Mouse (Mus musculus) WW6 (cell line): Measurements from ENCODE around the gene Mbnl1.

Source experiments
- DNase-seq: peaks from one replicate; pipeline ENCODE4 v3.0.0-alpha.2; 2013; ENCODE audit warnings: low read depth, low spot score

The Mbnl1 gene

DNA sequence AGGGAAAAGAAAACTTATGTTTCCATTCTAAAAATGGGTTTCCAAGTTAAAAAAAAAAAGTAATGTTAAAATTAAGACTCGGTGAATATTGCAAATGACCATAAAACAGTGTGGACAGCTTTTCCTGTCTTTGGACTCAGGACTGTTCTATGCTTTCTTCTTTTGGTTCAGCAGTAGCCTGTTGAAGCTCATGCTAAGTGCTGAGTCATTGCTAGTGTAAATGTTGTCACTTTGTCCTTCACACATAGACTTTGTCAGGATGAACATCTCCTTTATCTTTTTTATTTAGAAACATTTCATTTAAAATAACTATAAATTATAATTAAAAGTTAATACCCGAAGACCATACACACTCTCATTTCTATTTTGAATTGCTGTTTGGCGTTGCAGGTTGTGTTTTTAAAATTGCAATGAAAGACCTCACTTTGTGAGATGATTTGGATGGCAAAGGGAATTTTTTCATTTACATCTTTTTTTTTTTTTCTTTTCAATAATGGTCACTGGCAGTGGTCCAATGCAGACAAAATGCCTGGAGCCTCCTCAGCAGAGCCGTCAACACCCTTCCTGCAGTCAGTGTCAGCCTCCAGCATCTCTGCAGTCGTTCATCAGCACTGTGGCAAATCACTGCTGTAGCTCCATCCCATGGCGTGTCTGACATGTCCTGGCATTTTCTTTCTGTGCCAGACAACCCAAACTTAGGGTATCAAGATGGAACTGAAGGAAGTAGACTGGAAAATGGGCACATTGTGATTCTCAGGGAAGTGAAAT is 96.4 kb downstream of the Mbnl1 start:
- no peak for DNase-seq

DNA sequence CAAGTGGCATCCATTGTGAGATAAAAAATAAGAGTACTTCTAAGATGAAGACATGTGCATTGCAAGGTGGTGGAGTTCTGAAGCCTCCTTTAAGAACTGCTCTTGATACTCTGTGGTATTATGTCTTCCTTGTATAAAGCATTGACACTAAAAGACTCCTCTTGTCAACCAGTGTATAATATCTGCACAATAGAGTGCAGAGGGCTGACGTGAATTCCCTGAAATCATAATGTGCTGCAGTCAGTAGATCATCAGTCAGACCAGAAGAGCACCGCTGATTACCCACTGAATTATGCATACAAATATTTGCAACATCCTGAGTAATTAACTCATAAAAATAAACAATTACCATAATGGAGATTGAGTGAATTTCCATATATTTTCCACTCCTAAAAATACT is 97.2 kb downstream of the Mbnl1 start:
- DNase-seq, result no peak

DNA sequence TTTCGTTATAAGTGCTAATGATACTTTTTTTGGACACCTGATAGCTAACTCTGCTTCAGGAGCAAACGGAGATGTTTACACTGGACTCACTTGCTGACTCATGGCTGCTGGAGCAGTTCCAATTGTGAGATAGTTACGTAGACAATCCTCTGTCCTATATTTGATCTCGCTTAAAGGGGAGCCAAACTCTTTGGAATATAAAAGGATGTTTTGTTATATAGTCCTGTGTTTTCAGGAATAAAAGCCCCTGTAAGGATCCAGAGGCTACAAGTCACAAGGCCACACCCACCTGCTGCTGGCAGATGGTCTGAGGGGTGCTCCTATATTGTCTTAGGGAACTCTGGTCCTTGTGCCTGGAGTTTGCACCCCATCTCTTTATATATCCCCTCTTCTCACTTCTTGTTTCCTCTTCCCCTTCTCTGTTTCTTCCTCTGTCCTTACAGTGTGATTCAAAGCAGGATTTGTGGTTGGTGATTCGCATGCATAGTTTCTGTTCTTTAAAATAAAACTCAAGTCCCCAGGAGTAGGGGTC is 97.9 kb downstream of the Mbnl1 start:
- DNase-seq, result no peak

DNA sequence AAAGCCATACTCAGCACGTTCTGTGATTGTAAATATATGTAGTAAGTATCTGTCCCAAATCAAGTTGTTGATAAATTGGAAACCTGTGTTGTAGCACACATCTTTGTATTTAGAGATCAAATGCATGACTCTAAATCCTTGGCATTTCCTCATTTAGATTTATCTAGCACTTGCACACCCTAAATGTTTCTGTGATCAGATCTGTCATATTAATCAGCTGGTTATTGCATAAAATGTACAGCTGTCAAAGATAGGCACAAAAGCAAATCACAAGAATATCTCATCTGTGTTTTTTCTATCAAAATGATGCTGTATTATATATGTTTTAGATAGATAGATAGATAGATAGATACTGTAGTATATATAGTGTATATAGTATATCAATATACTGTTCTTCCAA is 98.9 kb downstream of the Mbnl1 start:
- no peak for DNase-seq

DNA sequence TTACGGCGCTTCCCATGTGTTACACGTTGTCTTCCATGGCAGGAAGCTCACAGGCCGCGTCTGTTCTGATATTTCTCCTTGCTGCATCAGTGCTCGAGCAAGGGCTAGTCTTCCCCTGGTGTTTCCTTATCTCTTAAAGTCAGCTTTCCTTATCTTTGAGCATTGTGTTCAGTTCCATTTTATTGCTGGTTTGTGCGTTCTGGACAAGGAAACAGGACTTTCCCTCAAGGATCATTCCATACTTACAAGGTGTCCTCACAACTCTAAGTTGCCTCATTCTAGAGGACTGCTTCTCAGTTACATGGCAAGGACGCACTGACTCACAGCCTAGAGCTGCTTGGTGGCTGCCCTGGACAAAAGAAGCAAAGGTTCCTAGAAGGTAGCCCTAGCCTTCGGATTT is 101.6 kb downstream of the Mbnl1 start:
- DNase-seq, result no peak

DNA sequence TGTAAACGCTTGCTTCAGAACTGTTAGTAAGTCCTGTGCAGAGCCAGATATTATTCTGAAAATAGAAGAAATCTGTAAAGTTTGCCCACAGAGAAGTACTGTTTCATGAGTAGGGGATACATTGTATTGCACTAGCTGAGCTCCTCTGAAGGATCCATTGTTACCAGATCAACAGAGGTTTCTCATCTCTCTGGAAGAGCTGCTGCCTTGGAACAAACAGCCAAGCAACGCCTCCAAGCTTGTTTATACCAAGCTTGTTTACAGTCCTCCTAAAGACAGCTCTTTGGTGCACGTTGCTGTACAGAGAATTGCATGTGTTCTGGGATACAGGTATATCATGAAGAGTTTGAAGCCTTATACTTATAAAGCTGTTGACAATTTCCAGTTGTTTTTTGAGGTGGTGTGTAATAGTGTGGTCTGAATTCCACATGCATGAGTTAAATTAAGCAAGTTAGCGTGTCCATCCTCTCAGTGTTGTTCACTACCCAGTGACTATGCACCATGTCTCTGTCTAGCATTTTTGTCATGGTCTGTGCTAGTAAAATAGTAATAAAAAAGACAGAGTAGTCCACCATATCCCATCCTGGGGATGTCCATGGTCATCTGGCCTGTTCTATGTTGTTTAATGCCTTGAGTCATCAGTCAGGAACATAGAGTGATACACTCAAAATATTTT is 102.4 kb downstream of the Mbnl1 start:
- DNase-seq, result no peak

DNA sequence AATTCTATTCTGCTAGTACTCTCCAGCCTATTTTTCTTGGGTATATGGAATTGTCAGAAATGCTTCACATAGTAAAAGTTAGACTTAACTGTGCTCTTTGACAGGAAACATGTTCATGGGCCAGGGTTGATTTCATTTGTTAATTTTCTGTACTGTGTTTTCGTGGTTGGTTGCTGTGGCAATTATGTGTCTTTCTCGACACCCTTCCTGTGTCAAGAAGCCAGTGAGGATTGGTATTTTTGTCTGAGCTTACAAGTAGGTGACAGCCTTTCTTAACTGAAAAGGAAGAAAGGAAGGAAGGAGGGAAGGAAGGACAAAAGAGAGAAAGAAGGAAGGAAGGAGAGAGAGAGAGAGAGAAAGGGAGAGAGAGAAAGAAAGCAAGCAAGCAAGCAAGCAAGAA is 103.3 kb downstream of the Mbnl1 start:
- DNase-seq, result no peak

DNA sequence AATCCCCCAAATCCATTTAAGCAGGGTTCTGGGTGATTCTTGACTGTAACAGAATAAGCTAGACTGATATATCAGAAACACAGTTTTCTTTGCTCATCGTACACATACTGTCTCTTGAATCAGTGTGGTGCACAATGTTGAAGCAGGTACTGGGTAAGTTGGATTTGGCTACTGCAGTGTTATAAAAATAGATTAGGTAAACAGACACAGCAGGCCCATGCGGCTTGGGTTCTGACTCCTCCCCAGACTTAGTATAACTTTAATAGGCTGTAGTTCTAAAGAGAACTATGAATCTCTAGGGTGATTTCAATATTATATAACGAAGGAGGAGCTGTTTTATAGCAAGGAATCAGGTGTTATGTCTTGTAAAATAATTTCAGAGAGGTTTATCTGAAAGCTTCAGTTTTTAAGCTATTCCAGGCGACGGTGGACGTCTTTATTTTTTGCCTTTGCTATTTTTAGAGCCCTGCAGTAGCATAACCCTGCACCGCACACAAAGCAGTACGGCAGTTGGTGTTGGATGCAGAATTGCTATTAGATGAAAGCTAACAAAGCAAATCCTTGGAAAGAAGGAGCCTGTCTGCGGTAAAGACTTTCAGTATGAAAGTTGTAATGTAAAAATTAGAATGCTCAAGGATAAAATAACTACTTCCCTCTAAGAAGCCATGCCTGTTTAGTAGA is 103.9 kb downstream of the Mbnl1 start:
- DNase-seq, result no peak

DNA sequence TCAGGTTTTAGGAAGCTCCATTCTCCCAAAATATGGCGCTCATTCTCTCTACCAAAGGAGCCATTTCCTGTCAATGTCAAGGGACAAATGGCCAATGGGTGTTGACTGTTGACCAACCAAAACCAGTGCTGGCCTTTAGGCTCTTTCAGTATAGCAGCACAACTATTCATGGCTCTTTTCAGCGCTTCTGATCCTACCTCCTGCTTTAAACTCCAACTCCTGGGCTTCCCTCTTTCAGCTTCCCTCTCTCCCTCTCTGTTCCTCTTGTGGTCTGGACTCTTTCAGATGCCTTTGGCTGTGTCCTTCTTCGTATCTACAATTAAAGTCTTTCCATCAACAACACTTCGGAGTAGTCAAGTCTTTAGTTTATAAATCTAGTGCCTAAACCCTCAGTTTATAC is 107.2 kb downstream of the Mbnl1 start:
- DNase-seq, result no peak

DNA sequence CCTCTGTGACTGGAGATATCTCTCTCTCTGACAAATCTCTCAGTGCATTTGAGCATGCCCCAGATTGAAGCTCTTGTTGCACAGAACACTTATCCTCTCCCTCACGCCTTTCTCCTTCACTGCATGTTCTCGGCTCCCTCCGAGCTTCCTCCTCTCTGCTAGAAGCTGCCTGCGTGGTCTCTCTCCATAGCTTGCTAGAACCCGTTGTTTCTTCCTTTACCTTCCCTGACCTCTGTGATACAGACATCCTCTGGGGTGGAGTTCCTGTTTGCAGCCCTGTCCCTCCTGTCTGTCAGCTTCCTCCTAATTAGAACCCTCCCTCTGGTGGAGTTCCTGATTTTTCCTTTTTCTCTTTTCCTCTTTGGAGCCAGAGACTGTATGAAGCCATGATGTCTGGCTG is 108.1 kb downstream of the Mbnl1 start:
- no peak for DNase-seq

DNA sequence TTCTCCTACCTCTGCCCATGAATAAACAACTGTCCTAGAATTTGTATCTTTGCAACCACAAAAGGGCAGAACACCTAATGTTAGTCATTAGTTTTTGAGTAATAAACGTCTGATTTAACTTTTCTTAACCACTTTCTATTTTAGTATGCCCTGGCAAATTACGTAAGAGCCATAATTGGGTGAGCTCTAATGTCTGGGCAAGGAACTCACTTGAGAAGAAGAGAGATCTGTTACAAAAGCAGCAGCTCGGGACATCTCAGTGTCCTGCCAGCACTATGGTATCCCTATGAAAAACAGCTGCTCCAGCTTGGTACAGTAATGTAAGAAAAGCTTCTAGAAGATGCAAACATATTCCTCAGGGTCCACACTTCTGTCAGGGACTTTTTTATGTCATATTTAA is 109.5 kb downstream of the Mbnl1 start:
- DNase-seq, result no peak

DNA sequence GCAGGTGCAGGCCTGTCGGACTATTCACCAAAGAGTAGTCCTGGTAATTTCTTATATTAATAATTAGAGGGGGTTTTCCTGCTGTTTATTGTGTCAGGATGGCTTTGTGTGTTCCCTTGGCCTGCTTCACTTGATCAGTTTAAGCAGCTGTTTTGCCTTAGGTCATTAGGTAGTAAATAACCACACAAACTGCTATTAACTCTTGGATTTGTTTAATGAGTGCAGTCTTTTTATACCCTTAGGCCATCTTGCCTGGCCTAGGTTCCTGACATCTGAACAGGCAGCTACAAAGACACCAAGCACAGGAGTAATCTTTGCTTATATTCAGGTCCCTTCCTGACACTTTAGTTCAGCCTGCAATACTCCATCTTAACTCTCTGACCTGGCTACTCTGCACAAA is 110.0 kb downstream of the Mbnl1 start:
- no peak for DNase-seq

DNA sequence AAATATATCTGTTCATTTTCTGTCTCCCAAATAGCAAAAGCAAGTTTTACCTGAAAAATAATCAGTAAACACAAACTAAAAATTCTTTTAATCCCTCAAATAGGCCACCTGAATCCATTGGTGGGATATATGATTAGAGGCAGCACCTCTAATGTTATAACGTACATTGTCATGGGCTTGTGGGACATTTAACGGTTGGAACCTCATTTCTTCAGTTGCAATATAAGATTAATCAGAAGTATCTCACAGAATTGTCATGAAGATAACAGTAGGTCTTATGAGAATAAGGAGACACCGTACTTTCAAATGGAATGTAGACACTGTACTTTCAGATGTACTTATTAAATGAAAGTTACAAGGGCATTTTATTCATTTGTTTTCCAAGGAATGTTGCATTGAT is 112.1 kb downstream of the Mbnl1 start:
- no peak for DNase-seq

DNA sequence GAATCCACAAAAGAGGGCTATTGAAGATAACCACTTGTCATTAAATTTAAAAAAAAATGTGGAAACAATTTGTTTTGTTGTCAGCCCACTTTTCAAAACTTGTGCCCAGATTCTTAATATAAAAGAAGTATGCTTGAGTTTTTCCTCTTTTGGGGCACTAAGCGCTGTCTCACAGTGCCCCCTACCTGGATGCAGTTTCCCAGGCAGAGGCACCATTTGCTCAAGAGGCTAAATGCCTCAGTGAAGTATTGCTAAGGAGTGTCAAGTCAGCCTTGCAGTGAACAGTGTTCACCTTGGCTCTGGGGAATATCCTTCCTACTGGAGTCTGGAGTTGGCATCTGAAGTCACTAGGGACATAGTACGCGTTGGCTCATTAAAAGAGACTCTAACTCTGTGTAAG is 113.4 kb downstream of the Mbnl1 start:
- no peak for DNase-seq

DNA sequence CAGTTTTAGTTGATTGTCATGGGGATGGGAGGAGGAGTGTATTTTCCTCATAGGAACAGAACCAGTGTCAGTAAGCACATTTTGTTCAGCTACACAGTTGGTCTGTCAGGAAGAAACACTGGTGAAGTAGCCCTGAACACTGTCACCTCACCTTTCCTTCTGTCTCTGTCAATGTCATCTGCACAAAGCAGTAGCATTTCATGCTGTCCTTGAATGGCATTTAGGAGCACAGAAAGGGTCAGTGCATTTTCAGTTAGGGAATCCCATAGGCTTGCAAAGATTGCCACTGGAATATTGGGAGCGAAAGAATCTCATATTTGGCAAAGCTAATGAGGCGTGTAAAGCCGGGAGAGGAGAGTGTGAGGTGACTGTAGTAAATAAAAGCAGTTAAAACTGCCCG is 114.5 kb downstream of the Mbnl1 start:
- no peak for DNase-seq

DNA sequence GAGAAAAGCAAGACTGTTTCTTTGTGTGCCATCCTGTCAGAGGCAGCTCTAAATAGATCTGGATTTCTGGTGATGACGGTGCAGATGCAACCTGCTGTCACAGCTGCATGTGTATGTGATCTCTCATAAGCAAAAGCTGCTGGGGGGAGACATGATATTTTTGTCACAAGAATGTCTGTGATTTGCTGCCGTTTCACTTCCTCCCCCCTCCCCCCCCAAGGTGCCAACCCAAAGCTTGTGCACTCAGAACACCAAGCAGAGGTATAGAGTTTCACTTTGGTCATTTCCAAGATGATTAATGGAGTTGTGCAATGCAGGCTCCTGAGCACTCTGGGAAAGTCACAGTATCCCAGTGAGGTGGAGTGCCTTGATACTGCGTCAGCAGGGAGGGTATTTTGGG is 116.7 kb downstream of the Mbnl1 start:
- no peak for DNase-seq

DNA sequence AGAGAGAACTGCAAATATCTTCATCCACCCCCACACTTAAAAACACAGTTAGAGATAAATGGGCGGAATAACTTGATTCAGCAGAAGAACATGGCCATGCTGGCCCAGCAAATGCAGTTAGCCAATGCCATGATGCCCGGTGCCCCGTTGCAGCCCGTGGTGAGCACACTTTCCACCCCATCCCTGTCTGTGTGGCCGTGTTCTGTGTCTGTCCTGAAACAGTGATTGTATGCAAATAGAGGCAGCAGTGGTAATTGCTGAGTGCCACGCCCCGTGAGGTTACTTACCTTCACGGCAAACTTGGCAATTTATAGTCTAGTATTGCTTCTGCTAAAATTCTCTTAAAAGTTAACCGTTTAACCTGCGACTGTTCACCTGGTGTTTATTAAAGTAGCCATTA is 123.0 kb downstream of the Mbnl1 start:
- DNase-seq, result no peak

DNA sequence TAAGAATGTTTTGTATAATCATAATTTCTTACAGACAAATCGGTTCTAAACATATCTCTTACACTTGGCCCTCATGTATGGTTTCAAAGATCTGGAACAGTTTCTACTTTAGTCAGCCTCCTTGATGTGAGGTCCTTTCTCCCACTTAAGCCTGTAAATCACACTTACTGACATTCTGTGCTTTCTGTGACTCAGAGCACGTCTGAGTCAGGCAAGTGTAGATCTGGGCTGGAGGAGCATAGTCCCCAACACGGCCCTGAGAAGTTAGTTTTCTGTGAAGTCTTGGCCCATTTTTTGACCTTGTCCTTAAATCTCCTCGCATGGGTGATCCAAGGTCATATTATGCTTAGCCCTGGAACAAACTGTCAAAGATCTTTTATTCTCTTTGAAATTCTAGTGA is 124.4 kb downstream of the Mbnl1 start:
- DNase-seq, result no peak

DNA sequence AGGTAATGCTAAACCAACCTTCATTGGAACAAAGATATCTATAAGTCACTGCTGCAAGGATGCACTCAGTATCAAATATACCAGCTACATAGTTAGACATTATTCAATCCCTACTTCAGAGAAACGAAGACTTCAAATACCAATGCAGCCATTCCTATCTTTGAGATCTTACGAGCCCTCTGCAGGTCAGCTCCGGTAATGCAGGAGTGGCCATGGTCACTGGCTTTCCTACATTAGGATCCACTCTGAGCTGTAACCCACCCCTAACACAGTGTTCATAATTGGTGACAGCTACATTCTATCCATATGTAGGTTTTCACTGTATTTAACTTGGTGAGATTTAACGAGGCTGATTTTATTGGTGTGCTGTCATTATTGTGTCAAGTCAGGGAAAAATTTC is 129.1 kb downstream of the Mbnl1 start:
- no peak for DNase-seq

DNA sequence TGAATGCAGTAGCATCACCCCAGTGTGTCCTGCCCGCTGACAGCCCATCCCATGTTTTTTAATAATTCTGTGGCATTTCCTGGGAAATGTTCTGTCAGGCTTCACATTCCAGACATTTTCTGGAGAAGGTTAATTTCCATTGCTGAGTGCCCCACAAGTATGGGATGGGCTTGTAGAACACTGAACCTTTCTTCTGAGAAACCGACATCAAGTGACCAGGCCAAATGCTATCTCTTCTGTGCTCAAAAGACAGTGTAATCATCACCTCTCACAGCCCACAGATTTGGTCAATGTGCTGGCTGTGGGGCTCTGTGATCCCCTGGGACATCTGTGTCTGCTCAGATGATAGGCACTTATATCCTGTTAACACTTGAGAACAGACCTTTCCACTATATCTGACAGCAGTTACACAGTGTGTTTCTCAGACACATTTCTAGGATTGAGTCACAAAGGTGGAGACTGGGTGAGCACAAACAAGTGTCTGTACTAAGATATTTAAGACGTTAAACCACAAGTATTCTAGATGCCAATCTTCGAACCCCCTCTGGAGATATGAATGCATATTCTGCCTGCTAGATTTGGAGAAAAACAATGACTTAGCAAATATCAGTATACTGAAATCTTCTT is 130.4 kb downstream of the Mbnl1 start:
- DNase-seq, result no peak

DNA sequence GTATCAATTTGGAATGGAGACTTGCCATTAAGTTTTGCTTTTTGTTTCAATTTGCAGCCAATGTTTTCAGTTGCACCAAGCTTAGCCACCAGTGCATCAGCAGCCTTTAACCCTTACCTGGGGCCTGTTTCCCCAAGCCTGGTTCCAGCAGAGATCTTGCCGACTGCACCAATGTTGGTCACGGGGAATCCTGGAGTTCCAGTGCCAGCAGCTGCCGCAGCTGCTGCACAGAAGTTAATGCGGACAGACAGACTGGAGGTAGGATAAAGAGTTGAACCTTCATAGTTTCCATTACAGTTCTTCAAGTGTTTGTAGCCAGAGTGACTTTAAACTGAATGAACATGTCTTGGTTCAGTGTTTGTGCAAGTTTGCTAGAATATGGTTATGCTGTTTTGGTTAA is 131.0 kb downstream of the Mbnl1 start:
- no peak for DNase-seq

DNA sequence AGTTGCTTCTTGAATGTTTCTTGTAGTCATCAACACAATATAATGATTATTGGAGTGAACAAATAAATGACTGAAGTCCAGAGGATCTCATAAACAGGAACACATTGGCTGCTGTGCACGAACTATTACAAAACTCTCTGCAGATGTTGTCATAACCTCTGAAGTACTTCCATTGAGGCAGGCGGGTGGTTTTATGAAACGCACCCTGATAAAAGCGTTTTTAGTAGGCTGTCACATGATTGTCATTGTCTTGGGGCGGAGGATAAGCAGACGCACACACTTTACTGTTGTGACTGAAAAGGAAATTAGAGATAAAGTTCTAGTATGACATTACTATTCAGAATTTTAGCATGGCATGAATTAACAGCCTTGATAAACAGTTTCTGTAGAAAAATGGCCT is 131.6 kb downstream of the Mbnl1 start:
- no peak for DNase-seq
